Mouse (Mus musculus) embryonic facial prominence, embryonic 15.5 days (tissue): ENCODE measurements around the gene Taf6l. TPM values are rescaled to one million over a fixed set of nuclear protein-coding genes. Genes with fewer than 3 reads are reported as not detected.
"Not testable (repeated sequence)": the region's sequence is repeated elsewhere in the genome, so short reads cannot be mapped to it uniquely, and the experiment has no call there.

ENCODE experiments used
- ATAC-seq: fragments of 200-750 bp; cut with Nextera tagmentation; 2 replicates; pipeline ENCODE4 v1.8.0; 2017; ENCODE audit warnings: low read depth, moderate TSS enrichment; ENCODE audit not compliant: insufficient number of reproducible peaks, low FRiP score, low TSS enrichment
- H3K27ac ChIP-seq: fragments of 300-500 bp; sonication (generic); replicated peaks from 2 replicates; pipeline ENCODE4 v1.5.1; 2015; ENCODE audit warnings: mild to moderate bottlenecking, inconsistent platforms
- H3K27me3 ChIP-seq: fragments of 300-500 bp; sonication (generic); 2 replicates; pipeline ENCODE4 v1.6.1; 2015; ENCODE audit warnings: inconsistent platforms
- H3K36me3 ChIP-seq: fragments of 300-500 bp; sonication (generic); 2 replicates; pipeline ENCODE4 v1.6.1; 2015; ENCODE audit warnings: mild to moderate bottlenecking, inconsistent platforms
- H3K4me1 ChIP-seq: fragments of 300-500 bp; sonication (generic); 2 replicates; pipeline ENCODE4 v1.6.1; 2015; ENCODE audit warnings: inconsistent platforms
- H3K4me2 ChIP-seq: fragments of 300-500 bp; sonication (generic); replicated peaks from 2 replicates; pipeline ENCODE4 v1.6.1; 2015; ENCODE audit warnings: mild to moderate bottlenecking, inconsistent platforms
- H3K4me3 ChIP-seq: fragments of 300-500 bp; sonication (generic); replicated peaks from 2 replicates; pipeline ENCODE4 v1.5.1; 2015; ENCODE audit warnings: mild to moderate bottlenecking, inconsistent platforms
- H3K9ac ChIP-seq: fragments of 300-500 bp; sonication (generic); 2 replicates; pipeline ENCODE4 v1.6.1; 2015; ENCODE audit warnings: inconsistent platforms
- H3K9me3 ChIP-seq: fragments of 300-500 bp; sonication (generic); replicated peaks from 2 replicates; pipeline ENCODE4 v1.6.1; 2016; ENCODE audit warnings: inconsistent platforms
- WGBS: fragments of 180-500 bp; shearing (Covaris S2); methylation state at CpG from one replicate; pipeline ENCODE4 v1.1.7; 2015; 5-methylcytosine and 5-hydroxymethylcytosine counted together
- microRNA-seq: library from miRNA; unstranded; fragments of <30 nt; microRNA quantifications from one replicate; pipeline ENCODE4, GENCODE M21; 2016; ENCODE audit warnings: borderline number of aligned reads
- polyA plus RNA-seq: library from polyadenylated mRNA; unstranded; fragments of >200 nt; fragmentation: Nextera tagmentation; extraction: Ambion mirVana; gene quantifications from 2 replicates; pipeline ENCODE4 v1.2.1, GENCODE M21; 2015

The Taf6l gene
- polyA plus RNA-seq, 1 experiment from 2014 or later, result 27.3 TPM

- peak within 1 kb of the TSS; percentile 86 for H3K4me2 ChIP-seq
- H3K4me3 ChIP-seq, result peak within 1 kb of the TSS; percentile 90
- peaks cover 9% of the 10 kb centered on the region for H3K4me1 ChIP-seq
- no peaks in the 10 kb centered on the region for H3K27me3 ChIP-seq
- H3K9me3 ChIP-seq, result no peaks in the 10 kb centered on the region
- H3K9ac ChIP-seq, result peak within 1 kb of the TSS; percentile 79
- peak; percentile 90 for ATAC-seq
- peak within 1 kb of the TSS; percentile 77 for H3K27ac ChIP-seq
- H3K36me3 ChIP-seq, result peaks cover 29% of the 10 kb centered on the region
- WGBS, result under 1% methylated on average over 32 of the region's 32 CpGs
Observed at GRCm38 (mm10) chr19:8735389-8736159, 50.6 kb downstream of the Taf6l start, which contains the start of gene Wdr74. Gene Wdr74, plus strand, starts transcription at chr19:8735827.

DNA sequence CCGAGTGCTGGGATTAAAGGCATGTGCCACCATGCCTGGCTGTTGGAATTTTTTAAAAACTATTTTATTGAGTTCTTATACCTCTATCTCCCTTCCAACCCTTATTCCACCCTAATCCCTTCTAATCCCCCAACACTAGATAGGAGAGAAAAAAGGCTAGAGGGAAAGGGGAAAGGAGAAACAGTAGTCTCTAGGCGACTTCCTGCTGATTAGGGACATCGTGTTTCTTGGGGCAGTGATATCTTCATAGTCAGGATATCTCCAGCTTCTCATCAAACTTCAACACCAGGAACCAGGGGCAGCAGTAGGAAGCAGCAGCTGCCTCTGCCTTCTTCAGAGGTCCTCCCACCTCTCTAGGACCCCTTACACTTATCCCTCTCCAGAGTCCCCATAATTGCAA, 51.9 kb downstream of the Taf6l start:
- H3K9me3 ChIP-seq, result no peaks in the 10 kb centered on the region
- H3K9ac ChIP-seq, result no peak overlapping the region
- H3K27ac ChIP-seq, result no peak overlapping the region
- no peak overlapping the region for H3K4me2 ChIP-seq
- 67% methylated on average over 3 of the region's 3 CpGs for WGBS
- H3K36me3 ChIP-seq, result peaks cover 17% of the 10 kb centered on the region
- H3K27me3 ChIP-seq, result no peaks in the 10 kb centered on the region
- peaks cover 7% of the 10 kb centered on the region for H3K4me1 ChIP-seq
- ATAC-seq, result no peak
- no peak overlapping the region for H3K4me3 ChIP-seq

GRCm38 (mm10) chr19:8728335-8729099, 57.7 kb downstream of the Taf6l start:
- not testable (repeated sequence) for H3K9ac ChIP-seq, H3K27me3 ChIP-seq, H3K4me3 ChIP-seq, H3K4me2 ChIP-seq, H3K9me3 ChIP-seq, H3K27ac ChIP-seq, ATAC-seq
- H3K4me1 ChIP-seq, result peaks cover 15% of the 10 kb centered on the region
- peaks cover 27% of the 10 kb centered on the region for H3K36me3 ChIP-seq
- 50% methylated on average over 3 of the region's 3 CpGs for WGBS

GRCm38 (mm10) chr19:8727495-8728114, 58.6 kb downstream of the Taf6l start:
- no peak for ATAC-seq
- Histone ChIP-seq H3K9me3 (no peaks in the 10 kb centered on the region), H3K4me1 (peaks cover 15% of the 10 kb centered on the region), H3K36me3 (peaks cover 27% of the 10 kb centered on the region), H3K9ac (no peak overlapping the region), H3K4me3 (no peak overlapping the region), H3K4me2 (no peak overlapping the region), H3K27me3 (no peaks in the 10 kb centered on the region), H3K27ac (no peak overlapping the region)
- WGBS, result 16% methylated on average over 5 of the region's 5 CpGs

DNA sequence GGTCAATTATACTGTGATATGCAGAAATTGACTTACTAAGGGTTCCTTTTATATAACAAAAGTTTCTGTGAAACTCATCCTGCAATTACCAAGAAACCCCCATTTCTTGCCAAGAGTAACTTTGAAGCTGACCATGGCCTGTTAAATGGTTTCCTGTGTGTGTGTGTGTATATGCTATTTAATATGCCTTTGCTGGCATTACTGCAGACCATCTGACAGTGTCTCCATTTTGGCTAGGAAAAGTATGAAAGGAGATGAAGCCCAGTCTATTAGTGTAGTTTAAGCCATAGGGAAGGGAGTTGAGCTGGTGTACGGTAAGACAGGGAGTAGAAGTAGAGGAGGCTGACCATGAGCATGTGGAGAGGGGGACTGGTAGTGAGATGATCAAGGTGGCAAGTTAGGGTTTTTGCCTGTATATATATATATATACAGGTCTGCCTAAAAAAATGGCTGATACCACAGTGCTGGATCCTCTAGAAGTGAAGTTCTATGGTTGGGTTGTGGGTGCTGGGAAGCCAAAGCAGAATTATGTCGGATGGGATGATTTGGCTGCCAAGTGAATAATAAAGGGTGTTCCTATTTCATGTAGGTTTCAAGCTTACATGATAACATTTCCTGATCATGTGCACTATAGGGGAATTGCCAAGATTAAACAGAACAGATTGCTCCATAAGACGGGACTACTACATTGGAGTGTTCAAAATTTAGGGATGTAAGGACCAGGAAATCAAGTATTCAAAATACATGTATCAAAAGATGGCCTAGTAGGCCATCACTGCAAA, 59.4 kb downstream of the Taf6l start:
- Histone ChIP-seq H3K36me3 (peaks cover 27% of the 10 kb centered on the region), H3K27ac (no peak overlapping the region), H3K4me2 (no peak overlapping the region), H3K27me3 (no peaks in the 10 kb centered on the region), H3K9ac (no peak overlapping the region), H3K9me3 (no peaks in the 10 kb centered on the region), H3K4me3 (no peak overlapping the region), H3K4me1 (peaks cover 22% of the 10 kb centered on the region)
- 17% methylated on average over 3 of the region's 3 CpGs for WGBS
- ATAC-seq, result no peak

DNA sequence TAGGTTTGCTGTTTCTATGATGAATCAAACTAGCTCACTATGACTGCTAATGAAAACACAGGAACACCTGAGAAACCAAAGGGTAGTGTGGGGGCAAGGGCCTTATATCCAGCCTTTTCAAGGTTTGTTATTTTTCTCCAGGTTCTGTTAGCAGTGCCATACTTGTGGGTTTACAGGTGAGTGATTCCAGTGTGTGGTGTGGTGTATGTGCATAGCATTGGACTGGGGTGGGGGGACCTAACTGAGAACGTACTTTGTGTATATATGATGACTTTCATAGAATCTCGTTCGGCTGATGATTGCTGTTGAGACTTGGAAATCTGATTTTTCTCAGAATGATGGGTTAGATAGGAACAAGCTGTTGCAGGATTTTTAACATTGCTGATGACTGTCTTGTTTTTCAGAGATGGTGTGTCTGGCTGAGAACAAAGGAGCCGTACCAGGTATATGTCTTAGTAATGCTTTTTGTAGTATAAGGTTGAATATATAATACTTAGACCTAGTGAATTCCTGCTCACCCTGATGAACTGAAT, 61.1 kb downstream of the Taf6l start:
- Histone ChIP-seq H3K27me3 (no peaks in the 10 kb centered on the region), H3K4me3 (peak overlapping the region; percentile 79), H3K9ac (peak overlapping the region; percentile 99), H3K4me1 (peaks cover 29% of the 10 kb centered on the region), H3K9me3 (no peaks in the 10 kb centered on the region), H3K27ac (peak overlapping the region; percentile 91), H3K4me2 (peak overlapping the region; percentile 58), H3K36me3 (peaks cover 27% of the 10 kb centered on the region)
- no peak for ATAC-seq
- 40% methylated on average over 4 of the region's 4 CpGs for WGBS

Small RNAs within 50 kb of the gene (microRNA-seq; reads per million reads assigned to microRNA genes)
- not detected for gene Mir6992

Other genes with a start within 250 kb of the Taf6l start
- gene Slc22a8, start 195.2 kb downstream of the Taf6l start, polyA plus RNA-seq, result 0.16 TPM in 1 of 2 replicates, not detected in the other
- gene Slc22a6, start 168.4 kb downstream of the Taf6l start, polyA plus RNA-seq, result 0.05 and 0.13 TPM in 2 replicates
- 0.76 and 0.83 TPM in 2 replicates for gene Chrm1, start 122.6 kb downstream of the Taf6l start, polyA plus RNA-seq
- gene Slc3a2, start 63.0 kb downstream of the Taf6l start, polyA plus RNA-seq, result 122 and 128 TPM in 2 replicates
- 89.0 and 90.8 TPM in 2 replicates for gene Wdr74, start 50.6 kb downstream of the Taf6l start, polyA plus RNA-seq
- 0.70 and 1.2 TPM in 2 replicates for gene 1700092M07Rik, start 45.7 kb downstream of the Taf6l start, polyA plus RNA-seq
- 168 and 175 TPM in 2 replicates for gene Stx5a, start 45.0 kb downstream of the Taf6l start, polyA plus RNA-seq
- 175 and 192 TPM in 2 replicates for gene Nxf1, start 29.3 kb downstream of the Taf6l start, polyA plus RNA-seq
- gene Tmem223, start 15.4 kb downstream of the Taf6l start, polyA plus RNA-seq, result 172 and 173 TPM in 2 replicates
- gene Tmem179b, start 11.9 kb downstream of the Taf6l start, polyA plus RNA-seq, result 82.8 and 88.3 TPM in 2 replicates
- gene Polr2g, start 12.2 kb upstream of the Taf6l start, polyA plus RNA-seq, result 153 and 160 TPM in 2 replicates
- 5.6 and 5.9 TPM in 2 replicates for gene Zbtb3, start 16.1 kb upstream of the Taf6l start, polyA plus RNA-seq
- gene Ttc9c, start 32.9 kb upstream of the Taf6l start, polyA plus RNA-seq, result 53.0 and 58.4 TPM in 2 replicates
- 6.0 and 7.1 TPM in 2 replicates for gene Hnrnpul2, start 33.6 kb upstream of the Taf6l start, polyA plus RNA-seq
- not detected in 2 replicates for gene AC129217.1, start 43.4 kb upstream of the Taf6l start, polyA plus RNA-seq
- 68.8 and 78.0 TPM in 2 replicates for gene Bscl2, start 51.0 kb upstream of the Taf6l start, polyA plus RNA-seq
- gene Gng3, start 52.8 kb upstream of the Taf6l start, polyA plus RNA-seq, result 5.1 and 7.5 TPM in 2 replicates
- gene Lrrn4cl, start 64.4 kb upstream of the Taf6l start, polyA plus RNA-seq, result 2.0 and 3.5 TPM in 2 replicates
- 177 and 194 TPM in 2 replicates for gene Ubxn1, start 85.1 kb upstream of the Taf6l start, polyA plus RNA-seq
- gene Uqcc3, start 94.5 kb upstream of the Taf6l start, polyA plus RNA-seq, result 63.3 and 65.1 TPM in 2 replicates
- 58.7 and 61.4 TPM in 2 replicates for gene Lbhd1, start 97.3 kb upstream of the Taf6l start, polyA plus RNA-seq
- gene Gm49403, start 97.5 kb upstream of the Taf6l start, polyA plus RNA-seq, result not detected in 2 replicates
- 82.8 and 84.2 TPM in 2 replicates for gene 1810009A15Rik, start 102.4 kb upstream of the Taf6l start, polyA plus RNA-seq
- 0.24 TPM in 1 of 2 replicates, not detected in the other for gene Gm49416, start 102.5 kb upstream of the Taf6l start, polyA plus RNA-seq
- gene Ints5, start 106.6 kb upstream of the Taf6l start, polyA plus RNA-seq, result 42.7 and 45.8 TPM in 2 replicates
- 99.0 and 104 TPM in 2 replicates for gene Ganab, start 111.7 kb upstream of the Taf6l start, polyA plus RNA-seq
- 51.5 and 53.3 TPM in 2 replicates for gene B3gat3, start 134.0 kb upstream of the Taf6l start, polyA plus RNA-seq
- 4.2 and 4.5 TPM in 2 replicates for gene Rom1, start 142.9 kb upstream of the Taf6l start, polyA plus RNA-seq
- gene Eml3, start 143.1 kb upstream of the Taf6l start, polyA plus RNA-seq, result 41.3 and 43.1 TPM in 2 replicates
- gene Mta2, start 155.5 kb upstream of the Taf6l start, polyA plus RNA-seq, result 155 and 156 TPM in 2 replicates
- gene Tut1, start 167.4 kb upstream of the Taf6l start, polyA plus RNA-seq, result 31.0 and 32.8 TPM in 2 replicates
- gene Eef1g, start 180.6 kb upstream of the Taf6l start, polyA plus RNA-seq, result 443 and 458 TPM in 2 replicates
- 71.9 and 92.4 TPM in 2 replicates for gene Ahnak, start 202.9 kb upstream of the Taf6l start, polyA plus RNA-seq